Mouse (Mus musculus) inflammation-experienced regulatory T-cells, adult 6 months (primary cell): ENCODE measurements around the gene Zcchc18. TPM values are rescaled to one million over a fixed set of nuclear protein-coding genes. Genes with fewer than 3 reads are reported as not detected.

Experiments
- polyA plus RNA-seq, 3 experiments: library from polyadenylated mRNA; unstranded; fragments of 100-300 nt; shearing (Covaris generic); gene quantifications; one replicate each; pipeline ENCODE4 v1.2.1; 2017

Gene Zcchc18
- polyA plus RNA-seq, 3 experiments from 2014 or later: 51.8 to 54.5 (median 53.6) TPM

Other genes starting within 250 kb of the Zcchc18 start
- 10 to 100 TPM; 77.6 to 81.5 (median 78.3) TPM for gene Morf4l2, start 249.5 kb upstream of the Zcchc18 start, polyA plus RNA-seq
- not detected for gene Glra4, start 213.0 kb upstream of the Zcchc18 start, polyA plus RNA-seq
- gene Plp1, start 170.5 kb upstream of the Zcchc18 start, polyA plus RNA-seq: 1 to 10 TPM in 2 of 3 experiments, under 1 TPM in 1; 0.57 to 4.9 (median 3.8) TPM
- gene Rab9b, start 124.4 kb upstream of the Zcchc18 start, polyA plus RNA-seq: not detected
- gene H2bfm, start 65.8 kb upstream of the Zcchc18 start, polyA plus RNA-seq: not detected
- gene Tmsb15b2, start 17.7 kb upstream of the Zcchc18 start, polyA plus RNA-seq: 10 to 100 TPM; 45.4 to 72.3 (median 45.6) TPM
- gene Tmsb15l, start 16.3 kb upstream of the Zcchc18 start, polyA plus RNA-seq: 10 to 100 TPM in 1 of 3 experiments, 1 to 10 TPM in 2; 1.1 to 16.5 (median 2.6) TPM
- gene Tmsb15b1, start 16.3 kb upstream of the Zcchc18 start, polyA plus RNA-seq: 10 to 100 TPM; 22.3 to 36.5 (median 26.2) TPM
- 10 to 100 TPM in 1 of 3 experiments, 1 to 10 TPM in 2; 5.3 to 12.8 (median 6.4) TPM for gene Slc25a53, start 45.1 kb downstream of the Zcchc18 start, polyA plus RNA-seq
- 1 to 10 TPM; 3.0 to 5.2 (median 4.1) TPM for gene Fam199x, start 56.4 kb downstream of the Zcchc18 start, polyA plus RNA-seq
- not detected for gene Esx1, start 128.9 kb downstream of the Zcchc18 start, polyA plus RNA-seq